Comparison of ENCODE assay signal across 11 mouse cellular contexts in genomic region chr7:46643172-46643571, GRCm38 (mm10). TPM values are rescaled to one million over a fixed set of nuclear protein-coding genes. Genes with fewer than 3 reads are reported as not detected.
DNase-seq lines count a peak whose midpoint lies in the region; TF ChIP-seq lines count a peak whose summit lies in the region.
"Had no signal": no experiment of that assay in that cellular context is flagged by ENCODE, and none has a peak within 500 bp of the region (broad histone marks: within the 10 kb centered on the region; RNA-seq: fewer than 3 reads in every experiment).

No protein-coding gene starts in this region.

- H3K4me3 ChIP-seq in CH12.LX (replicated peaks in 1 of 3; ENCODE audit: low read depth in 2 of 3, low read length in 2 of 3, poor library complexity in 1 of 3): no peak overlapping the region
- H3K4me3 ChIP-seq in cortical plate, adult 2 months (ENCODE audit: insufficient read depth, low read length): no peak overlapping the region
- H3K4me3 ChIP-seq: embryonic facial prominence, embryonic 13.5 days had no signal

- H3K79me2 ChIP-seq in CH12.LX (replicated peaks; ENCODE audit: control insufficient read depth, extremely low read depth, insufficient read depth, poor library complexity, severe bottlenecking): no peaks in the 10 kb centered on the region

- peak in 1 of 2 experiments; percentile 53; a peak in 2 of 4 replicates for TF ChIP-seq CTCF in CH12.LX (conservative IDR thresholded peaks at IDR 0.05 in 1 of 2, IDR thresholded peaks at IDR 0.05 in 1 of 2; ENCODE audit: low read depth in 2 of 2, low read length in 2 of 2)
- peak; percentile 47 for TF ChIP-seq CTCF in cortical plate, adult 2 months (IDR thresholded peaks at IDR 0.05; ENCODE audit: extremely low read depth, insufficient read depth, low read length)

- peaks cover 19% of the 10 kb centered on the region for H3K27me3 ChIP-seq in CH12.LX (replicated peaks)

- no peak overlapping the region for H3K4me2 ChIP-seq in CH12.LX (ENCODE audit: insufficient read depth, low read depth, poor library complexity, severe bottlenecking)
- H3K4me2 ChIP-seq: embryonic facial prominence, embryonic 13.5 days had no signal

- TF ChIP-seq RAD21 in CH12.LX (IDR thresholded peaks at IDR 0.05; ENCODE audit: low read depth, low read length): peak; percentile 49

- TF ChIP-seq EP300 in CH12.LX (IDR thresholded peaks at IDR 0.05; ENCODE audit: low read length): no peak

- H3K27ac ChIP-seq in CH12.LX (ENCODE audit: insufficient read depth, low read depth): no peak overlapping the region
- H3K27ac ChIP-seq in cortical plate, adult 2 months (ENCODE audit: insufficient read depth, low read length): no peak overlapping the region
- H3K27ac ChIP-seq: embryonic facial prominence, embryonic 13.5 days had no signal

- no peaks in the 10 kb centered on the region for H3K9me3 ChIP-seq in CH12.LX (replicated peaks; ENCODE audit: low read length)
- H3K9me3 ChIP-seq: embryonic facial prominence, embryonic 13.5 days had no signal

- H3K4me1 ChIP-seq in CH12.LX (ENCODE audit: control insufficient read depth in 1 of 2, insufficient read depth in 2 of 2): peaks cover 0 to 11% of the 10 kb centered on the region in 2 experiments; a peak in 2 of 4 replicates
- H3K4me1 ChIP-seq in cortical plate, adult 2 months (ENCODE audit: control insufficient read depth, insufficient read depth, low read length): peaks cover 2% of the 10 kb centered on the region; the same call in 1 of the 2 replicates

- dilution Hi-C loops in CH12.LX (cut with MboI; ENCODE audit: extremely low pct_ligation_motif_present, extremely low pct_unique_long_range_greater_than_20kb, low sequenced_read_pairs): no loop called here

- in situ Hi-C loops in CH12.LX (cut with MboI; ENCODE audit: low pct_ligation_motif_present, low pct_unique_long_range_greater_than_20kb, low sequenced_read_pairs): no loop called here

- DNase-seq in layer of hippocampus, adult 11-12 months (ENCODE audit: low spot score): peak; percentile 33
- DNase-seq in layer of hippocampus, postnatal 25 days (ENCODE audit: extremely low spot score in 1 of 2, low spot score in 1 of 2): no peak
- no peak for DNase-seq in CH12.LX (ENCODE audit: extremely low read depth)
- DNase-seq in Muller cell, postnatal 12 days (ENCODE audit: inconsistent ontology term): peak; percentile 7
- DNase-seq in c-Kit-positive CD71-positive TER-119-positive erythroid progenitor cells, embryonic 14.5 days (ENCODE audit: low spot score): no peak
- no peak for DNase-seq in testis, postnatal 10 days (ENCODE audit: low spot score)
- DNase-seq: layer of hippocampus, postnatal 36 days; lung, postnatal 4 days had no signal

- H3K9ac ChIP-seq in CH12.LX (ENCODE audit: insufficient read depth, low read depth): no peak overlapping the region
- H3K9ac ChIP-seq: embryonic facial prominence, embryonic 13.5 days had no signal

- no peak for TF ChIP-seq POLR2A in CH12.LX (IDR thresholded peaks at IDR 0.05; ENCODE audit: low read depth, low read length)
- TF ChIP-seq POLR2A in cortical plate, adult 2 months (IDR thresholded peaks at IDR 0.05; ENCODE audit: extremely low read depth, insufficient read depth, low read length): no peak

- H3K36me3 ChIP-seq in CH12.LX (replicated peaks in 1 of 2; ENCODE audit: control insufficient read depth in 1 of 2, insufficient read depth in 1 of 2, low read length in 1 of 2): peaks cover 0 to under 1% of the 10 kb centered on the region in 2 experiments
- H3K36me3 ChIP-seq: embryonic facial prominence, embryonic 13.5 days had no signal

TF ChIP-seq in CH12.LX, 34 proteins besides CTCF, POLR2A, EP300 and RAD21:
- no peak for TF ChIP-seq BHLHE40 (IDR thresholded peaks at IDR 0.05; ENCODE audit: low read depth, low read length)
- TF ChIP-seq MAFK (IDR thresholded peaks at IDR 0.05; ENCODE audit: insufficient replicate concordance, low read length): no peak
- TF ChIP-seq MAX (IDR thresholded peaks at IDR 0.05; ENCODE audit: low read length): no peak
- no peak for TF ChIP-seq MAZ (IDR thresholded peaks at IDR 0.05; ENCODE audit: low read depth, low read length)
- TF ChIP-seq UBTF (IDR thresholded peaks at IDR 0.05; ENCODE audit: low read depth, low read length): no peak
- no peak; the same call in 1 of the 2 replicates for TF ChIP-seq SMC3 (IDR thresholded peaks at IDR 0.05; ENCODE audit: low read depth, low read length)
- no peak for TF ChIP-seq TBP (conservative IDR thresholded peaks at IDR 0.05; ENCODE audit: low read depth, low read length)
- no peak for TF ChIP-seq ETS1 (conservative IDR thresholded peaks at IDR 0.05; ENCODE audit: low read depth, low read length)
- TF ChIP-seq CHD1 (IDR thresholded peaks at IDR 0.05; ENCODE audit: low read depth, low read length): no peak
- no peak for TF ChIP-seq PAX5 (IDR thresholded peaks at IDR 0.05; ENCODE audit: low read length)
- TF ChIP-seq IRF4 (IDR thresholded peaks at IDR 0.05; ENCODE audit: low read depth, low read length): no peak
- TF ChIP-seq JUN (IDR thresholded peaks at IDR 0.05; ENCODE audit: insufficient read depth, low read depth, low read length): no peak
- TF ChIP-seq RCOR1 (conservative IDR thresholded peaks at IDR 0.05; ENCODE audit: low read depth, low read length): no peak
- no peak for TF ChIP-seq USF1 (IDR thresholded peaks at IDR 0.05; ENCODE audit: low read depth, low read length)
- no peak for TF ChIP-seq MXI1 (IDR thresholded peaks at IDR 0.05; ENCODE audit: low read depth, low read length)
- TF ChIP-seq GABPA (IDR thresholded peaks at IDR 0.05; ENCODE audit: insufficient replicate concordance, low read depth, low read length): no peak
- TF ChIP-seq ZNF384 (IDR thresholded peaks at IDR 0.05; ENCODE audit: low read depth, low read length): no peak
- no peak for TF ChIP-seq HCFC1 (IDR thresholded peaks at IDR 0.05; ENCODE audit: low read depth, low read length)
- TF ChIP-seq NELFE (IDR thresholded peaks at IDR 0.05; ENCODE audit: low read depth, low read length): no peak
- TF ChIP-seq ZKSCAN1 (IDR thresholded peaks at IDR 0.05; ENCODE audit: borderline replicate concordance, low read depth, low read length): no peak
TF ChIP-seq in CH12.LX: peak in this region for 0.

RNA-seq across cellular contexts. Expression of gene Sergef, which starts 3.6 kb away (rescaled TPM):
- 10 to 100 TPM; 40.2 to 46.2 TPM for total RNA-seq in layer of hippocampus, postnatal 25 days (2021)
- 13.8 and 14.1 TPM in 2 replicates for total RNA-seq in CH12.LX (2012; rRNA removed)
- total RNA-seq in CH12.LX (2014; rRNA removed): 13.0 and 16.3 TPM in 2 replicates
- polyA plus RNA-seq in CH12.LX (2012; ENCODE audit: insufficient read length, low read depth): 17.9 and 18.0 TPM in 2 replicates
- 44.9 and 46.8 TPM in 2 replicates for polyA plus RNA-seq in cortical plate, adult 2 months (2012; rRNA removed)

RNA-seq across cellular contexts. Expression of gene Tph1, which starts 29.2 kb away (rescaled TPM):
- under 1 TPM; 0.14 to 0.57 TPM for total RNA-seq in layer of hippocampus, postnatal 25 days (2021)
- 0.13 and 0.17 TPM in 2 replicates for total RNA-seq in CH12.LX (2012; rRNA removed)
- not detected in 2 replicates for total RNA-seq in CH12.LX (2014; rRNA removed)
- 0.22 TPM in 1 of 2 replicates, not detected in the other for polyA plus RNA-seq in CH12.LX (2012; ENCODE audit: insufficient read length, low read depth)
- polyA plus RNA-seq in cortical plate, adult 2 months (2012; rRNA removed): 0.09 and 0.19 TPM in 2 replicates
- total RNA-seq: heart, postnatal 25 days had no signal

Comparison
In these comparisons a context has a peak if more than half of its experiments do, and no peak if none do; other contexts are left out.
1. DNase-seq: peak in layer of hippocampus, adult 11-12 months (single experiment) and Muller cell, postnatal 12 days (single experiment); none in layer of hippocampus, postnatal 25 days (0 of 2), CH12.LX (single experiment), c-Kit-positive CD71-positive TER-119-positive erythroid progenitor cells, embryonic 14.5 days (single experiment) and testis, postnatal 10 days (single experiment).